ENCODE assay signal across 11 mouse cellular contexts in the genomic region with DNA sequence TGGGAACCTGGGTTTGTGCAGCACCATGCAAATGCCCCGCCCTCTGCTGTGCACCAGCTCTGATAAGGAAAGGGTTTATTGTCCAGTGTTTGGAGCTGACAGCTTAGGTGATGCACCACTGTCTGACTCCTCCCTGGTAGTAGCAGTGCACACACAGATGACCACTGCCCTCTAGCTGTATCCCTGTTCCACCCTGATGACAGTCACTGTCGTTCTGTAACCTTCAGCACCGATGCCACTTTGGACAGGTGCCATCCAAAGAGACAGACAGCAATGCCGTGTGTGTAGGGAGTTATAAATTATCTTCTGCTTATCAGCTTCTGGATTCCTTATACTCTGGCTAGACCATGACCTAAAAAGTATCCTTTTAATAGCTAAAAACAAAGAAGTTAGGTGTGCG. TPM values are rescaled to one million over a fixed set of nuclear protein-coding genes. Genes with fewer than 3 reads are reported as not detected.
DNase-seq lines count a peak whose midpoint lies in the region; TF ChIP-seq lines count a peak whose summit lies in the region.
"Had no signal": no experiment of that assay in that cellular context is flagged by ENCODE, and none has a peak within 500 bp of the region (broad histone marks: within the 10 kb centered on the region; RNA-seq: fewer than 3 reads in every experiment).

No protein-coding gene starts in this region.

- no peak overlapping the region for H3K4me3 ChIP-seq in layer of hippocampus, adult 2 months
- no peak overlapping the region for H3K4me3 ChIP-seq in ES-Bruce4 (ENCODE audit: low read depth, low read length)
- no peak overlapping the region for H3K4me3 ChIP-seq in limb, embryonic 10.5 days
- H3K4me3 ChIP-seq: liver, embryonic 15.5 days had no signal

- DNase-seq in layer of hippocampus, adult 2 months (ENCODE audit: low spot score in 2 of 2), result no peak
- no peak for DNase-seq in layer of hippocampus, adult 9-11 months
- DNase-seq in adrenal gland, adult (ENCODE audit: inconsistent age in 2 of 2, low spot score in 1 of 2), result peak; percentile 77 to 90
- no peak for DNase-seq in limb, embryonic 10.5 days (ENCODE audit: low spot score)
- no peak for DNase-seq in left cerebral cortex, postnatal 10 days (ENCODE audit: extremely low spot score in 1 of 2, low spot score in 2 of 2)
- no peak for DNase-seq in right cerebral cortex, postnatal 10 days (ENCODE audit: low spot score in 2 of 2)
- DNase-seq: cerebellum, adult 9-10 months; kidney, adult 8-10 months had no signal

- peak; percentile 52 for TF ChIP-seq CTCF in layer of hippocampus, adult 2 months (conservative IDR thresholded peaks at IDR 0.05)
- TF ChIP-seq CTCF in ES-Bruce4 (IDR thresholded peaks at IDR 0.05; ENCODE audit: low read depth, low read length), result peak; percentile 23

- no peaks in the 10 kb centered on the region for H3K4me1 ChIP-seq in ES-Bruce4 (ENCODE audit: control insufficient read depth, insufficient read depth, low read length)
- peaks cover 51% of the 10 kb centered on the region for H3K4me1 ChIP-seq in limb, embryonic 10.5 days
- H3K4me1 ChIP-seq: liver, embryonic 15.5 days had no signal

- no peaks in the 10 kb centered on the region for H3K9me3 ChIP-seq in ES-Bruce4 (replicated peaks; ENCODE audit: control insufficient read depth, insufficient read depth, low read length, poor library complexity, severe bottlenecking)
- H3K9me3 ChIP-seq in limb, embryonic 10.5 days (replicated peaks), result no peaks in the 10 kb centered on the region
- H3K9me3 ChIP-seq: liver, embryonic 15.5 days had no signal

- WGBS in limb, embryonic 10.5 days, result 87% methylated on average over 5 of the region's 5 CpGs

- no peaks in the 10 kb centered on the region for H3K36me3 ChIP-seq in ES-Bruce4 (ENCODE audit: control insufficient read depth, insufficient read depth, low read length, poor library complexity, severe bottlenecking)
- peaks cover 31% of the 10 kb centered on the region for H3K36me3 ChIP-seq in limb, embryonic 10.5 days

- TF ChIP-seq POLR2A in ES-Bruce4 (IDR thresholded peaks at IDR 0.05; ENCODE audit: insufficient read depth, low read length), result no peak

- H3K27ac ChIP-seq in layer of hippocampus, adult 2 months, result no peak overlapping the region
- H3K27ac ChIP-seq in ES-Bruce4 (ENCODE audit: insufficient read depth, low read length), result no peak overlapping the region
- H3K27ac ChIP-seq in limb, embryonic 10.5 days, result peak overlapping the region; percentile 84; the same call in 1 of the 2 replicates
- H3K27ac ChIP-seq: liver, embryonic 15.5 days had no signal

- intact Hi-C loops in left cerebral cortex, postnatal 10 days (cut with DNase I), result no loop called here

- no peak for TF ChIP-seq EP300 in ES-Bruce4 (IDR thresholded peaks at IDR 0.05; ENCODE audit: insufficient read depth, low read depth, low read length)

- no peaks in the 10 kb centered on the region for H3K27me3 ChIP-seq in ES-Bruce4 (ENCODE audit: control insufficient read depth, insufficient read depth, low read length, poor library complexity, severe bottlenecking)
- peaks cover 86% of the 10 kb centered on the region for H3K27me3 ChIP-seq in limb, embryonic 10.5 days (ENCODE audit: low read depth, poor library complexity, severe bottlenecking)
- H3K27me3 ChIP-seq: liver, embryonic 15.5 days had no signal

- H3K9ac ChIP-seq in ES-Bruce4 (ENCODE audit: low read depth, poor library complexity, severe bottlenecking), result no peak overlapping the region
- H3K9ac ChIP-seq: liver, embryonic 15.5 days had no signal

RNA-seq across cellular contexts. Expression of a gene that starts 16.6 kb away (rescaled TPM):
- total RNA-seq in layer of hippocampus, adult 2 months (2021), result 10 to 100 TPM; 25.5 to 31.2 TPM
- polyA plus RNA-seq in ES-Bruce4 (2011; ENCODE audit: insufficient read depth, insufficient read length, low read depth, missing spikeins), result 15.2 and 16.1 TPM in 2 replicates
- polyA plus RNA-seq in limb, embryonic 10.5 days (2016; fragmentation: Nextera tagmentation; extraction: Ambion mirVana), result 28.9 and 29.0 TPM in 2 replicates
- 10 to 100 TPM; 22.2 to 23.4 TPM for total RNA-seq in left cerebral cortex, postnatal 10 days (2021)

RNA-seq across cellular contexts. Expression of a gene that starts 25.0 kb away (rescaled TPM):
- 10 to 100 TPM; 47.7 to 55.7 TPM for total RNA-seq in layer of hippocampus, adult 2 months (2021)
- polyA plus RNA-seq in ES-Bruce4 (2011; ENCODE audit: insufficient read depth, insufficient read length, low read depth, missing spikeins), result 0.32 and 0.48 TPM in 2 replicates
- polyA plus RNA-seq in limb, embryonic 10.5 days (2016; fragmentation: Nextera tagmentation; extraction: Ambion mirVana), result 11.1 and 13.1 TPM in 2 replicates
- total RNA-seq in left cerebral cortex, postnatal 10 days (2021), result 10 to 100 TPM; 45.3 to 56.2 TPM
- polyA plus RNA-seq: G1E had no signal

Comparison
In these comparisons a context has a peak if more than half of its experiments do, and no peak if none do; other contexts are left out.
1. DNase-seq: peak in adrenal gland, adult (2 of 2); none in layer of hippocampus, adult 2 months (0 of 2), layer of hippocampus, adult 9-11 months (single experiment), limb, embryonic 10.5 days (single experiment), left cerebral cortex, postnatal 10 days (0 of 2) and right cerebral cortex, postnatal 10 days (0 of 2).